Mouse (Mus musculus) cortical plate, adult 2 months (tissue): ENCODE data around the gene Lonp2.

ENCODE experiments used
- CTCF ChIP-seq: fragments of 200-500 bp; IDR thresholded peaks from 2 replicates; pipeline ENCODE4 v1.5.1; 2011; ENCODE audit warnings: mild to moderate bottlenecking, control low read depth, low read length; ENCODE audit not compliant: insufficient read depth; ENCODE audit errors: extremely low read depth
- POLR2A ChIP-seq: fragments of 200-500 bp; IDR thresholded peaks from 2 replicates; pipeline ENCODE4 v1.6.1; 2011; ENCODE audit warnings: mild to moderate bottlenecking, low read length, control low read depth; ENCODE audit not compliant: insufficient read depth; ENCODE audit errors: extremely low read depth

DNA sequence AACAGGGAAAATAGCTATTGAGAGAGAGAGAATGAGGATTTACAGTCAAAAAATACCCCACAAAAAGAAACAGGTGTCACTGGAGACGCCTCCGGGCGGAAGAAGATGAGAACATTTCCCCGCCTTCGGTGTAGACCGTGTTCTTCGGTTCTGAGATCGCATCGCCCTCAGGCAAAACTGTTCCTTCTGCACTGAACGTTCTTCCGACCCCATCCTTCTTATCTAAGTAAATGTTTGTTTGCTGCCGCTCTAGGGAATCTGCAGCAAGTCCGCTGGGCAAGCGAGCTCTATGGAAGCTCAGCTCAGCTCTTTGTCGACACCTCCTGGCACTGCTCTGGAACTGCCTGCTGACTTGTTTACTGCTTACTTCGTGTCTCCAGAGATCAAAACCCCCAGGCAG is 38.3 kb upstream of the Lonp2 start:
- TF ChIP-seq CTCF (peak; percentile 95), POLR2A (peak; percentile 38; the same call in 1 of the 2 replicates)
